Mouse (Mus musculus) hindbrain, embryonic 12.5 days (tissue): Measurements from ENCODE around the gene Gm49380. TPM values are rescaled to one million over a fixed set of nuclear protein-coding genes. Genes with fewer than 3 reads are reported as not detected.

Source experiments
- ATAC-seq: fragments of 200-750 bp; cut with Nextera tagmentation; 2 replicates; pipeline ENCODE4 v1.8.0; 2017; ENCODE audit warnings: moderate TSS enrichment; ENCODE audit not compliant: low FRiP score
- H3K27ac ChIP-seq: fragments of 300-500 bp; sonication (generic); 2 replicates; pipeline ENCODE4 v1.5.1; 2016; ENCODE audit warnings: mild to moderate bottlenecking
- H3K27me3 ChIP-seq: fragments of 300-500 bp; sonication (generic); 2 replicates; pipeline ENCODE4 v1.6.1; 2016; ENCODE audit warnings: mild to moderate bottlenecking
- H3K36me3 ChIP-seq: fragments of 300-500 bp; sonication (generic); 2 replicates; pipeline ENCODE4 v1.6.1; 2016; ENCODE audit warnings: mild to moderate bottlenecking
- H3K4me1 ChIP-seq: fragments of 300-500 bp; sonication (generic); 2 replicates; pipeline ENCODE4 v1.6.1; 2016
- H3K4me2 ChIP-seq: fragments of 300-500 bp; sonication (generic); replicated peaks from 2 replicates; pipeline ENCODE4 v1.6.1; 2016; ENCODE audit warnings: mild to moderate bottlenecking
- H3K4me3 ChIP-seq: fragments of 300-500 bp; sonication (generic); 2 replicates; pipeline ENCODE4 v1.5.1; 2016; ENCODE audit warnings: mild to moderate bottlenecking
- H3K9ac ChIP-seq: fragments of 300-500 bp; sonication (generic); 2 replicates; pipeline ENCODE4 v1.6.1; 2016; ENCODE audit warnings: mild to moderate bottlenecking, moderate library complexity
- H3K9me3 ChIP-seq: fragments of 300-500 bp; sonication (generic); replicated peaks from 2 replicates; pipeline ENCODE4 v1.6.1; 2016; ENCODE audit warnings: mild to moderate bottlenecking
- WGBS: fragments of 180-500 bp; shearing (Covaris S2); methylation state at CpG from one replicate; pipeline ENCODE4 v1.1.7; 2016; 5-methylcytosine and 5-hydroxymethylcytosine counted together
- polyA plus RNA-seq: library from polyadenylated mRNA; unstranded; fragments of >200 nt; fragmentation: Nextera tagmentation; extraction: Ambion mirVana; gene quantifications from 2 replicates; pipeline ENCODE4 v1.2.1, GENCODE M21; 2016

The Gm49380 gene
- polyA plus RNA-seq, 1 experiment from 2014 or later = 0.26 TPM

- no peak for ATAC-seq
- 63% methylated on average over 16 of the region's 16 CpGs for WGBS
- Histone ChIP-seq H3K4me2 (no peak overlapping the region), H3K27me3 (peaks cover 9% of the 10 kb centered on the region; the same call in 1 of the 2 replicates), H3K27ac (no peak overlapping the region), H3K36me3 (no peaks in the 10 kb centered on the region), H3K4me1 (peaks cover 34% of the 10 kb centered on the region), H3K4me3 (no peak overlapping the region), H3K9ac (no peak overlapping the region), H3K9me3 (no peaks in the 10 kb centered on the region)
These were observed 37.1 kb downstream of the Gm49380 start for GRCm38 (mm10) chr9:44075996-44076763.

- Histone ChIP-seq H3K27ac (no peak overlapping the region), H3K27me3 (peaks cover 6% of the 10 kb centered on the region; the same call in 1 of the 2 replicates), H3K36me3 (no peaks in the 10 kb centered on the region), H3K4me2 (no peak overlapping the region), H3K4me1 (peaks cover 41% of the 10 kb centered on the region), H3K9ac (no peak overlapping the region), H3K9me3 (no peaks in the 10 kb centered on the region), H3K4me3 (no peak overlapping the region)
- ATAC-seq = no peak
- WGBS = 67% methylated on average over 24 of the region's 24 CpGs
These were observed 37.9 kb downstream of the Gm49380 start for GRCm38 (mm10) chr9:44075276-44075995.

GRCm38 (mm10) chr9:44074395-44075275, 38.7 kb downstream of the Gm49380 start:
- H3K9me3 ChIP-seq = no peaks in the 10 kb centered on the region
- no peak overlapping the region for H3K4me3 ChIP-seq
- peaks cover 44% of the 10 kb centered on the region for H3K4me1 ChIP-seq
- no peak overlapping the region for H3K9ac ChIP-seq
- peaks cover 6% of the 10 kb centered on the region; the same call in 1 of the 2 replicates for H3K27me3 ChIP-seq
- WGBS = 57% methylated on average over 9 of the region's 9 CpGs
- no peak for ATAC-seq
- H3K4me2 ChIP-seq = no peak overlapping the region
- no peak overlapping the region for H3K27ac ChIP-seq
- no peaks in the 10 kb centered on the region for H3K36me3 ChIP-seq

- no peak overlapping the region for H3K4me3 ChIP-seq
- no peaks in the 10 kb centered on the region for H3K9me3 ChIP-seq
- no peaks in the 10 kb centered on the region for H3K36me3 ChIP-seq
- WGBS = 34% methylated on average over 5 of the region's 5 CpGs
- peaks cover 42% of the 10 kb centered on the region for H3K4me1 ChIP-seq
- H3K9ac ChIP-seq = no peak overlapping the region
- ATAC-seq = no peak
- peak overlapping the region; percentile 74 for H3K27ac ChIP-seq
- H3K4me2 ChIP-seq = peak overlapping the region; percentile 21
- peaks cover 6% of the 10 kb centered on the region; the same call in 1 of the 2 replicates for H3K27me3 ChIP-seq
These were observed 40.2 kb downstream of the Gm49380 start for GRCm38 (mm10) chr9:44073115-44073514.

- ATAC-seq = peak; percentile 51
- Histone ChIP-seq H3K4me1 (peaks cover 42% of the 10 kb centered on the region), H3K9me3 (no peaks in the 10 kb centered on the region), H3K4me2 (peak overlapping the region; percentile 35), H3K36me3 (no peaks in the 10 kb centered on the region), H3K27ac (peak overlapping the region; percentile 74), H3K4me3 (no peak overlapping the region), H3K27me3 (peaks cover 2% of the 10 kb centered on the region; the same call in 1 of the 2 replicates), H3K9ac (no peak overlapping the region)
- WGBS = 15% methylated on average over 4 of the region's 4 CpGs
These were observed 40.7 kb downstream of the Gm49380 start for GRCm38 (mm10) chr9:44072599-44072915.

- Histone ChIP-seq H3K27ac (peak overlapping the region; percentile 74), H3K36me3 (no peaks in the 10 kb centered on the region), H3K27me3 (no peaks in the 10 kb centered on the region; the same call in 1 of the 2 replicates), H3K9ac (peak overlapping the region; percentile 32), H3K4me3 (no peak overlapping the region), H3K9me3 (no peaks in the 10 kb centered on the region), H3K4me1 (peaks cover 44% of the 10 kb centered on the region), H3K4me2 (peak overlapping the region; percentile 35)
- 19% methylated on average over 11 of the region's 11 CpGs for WGBS
- peak; percentile 66 for ATAC-seq
These were observed 41.2 kb downstream of the Gm49380 start for GRCm38 (mm10) chr9:44071914-44072598.

GRCm38 (mm10) chr9:44070844-44071231, 42.5 kb downstream of the Gm49380 start:
- 33% methylated on average over 8 of the region's 8 CpGs for WGBS
- H3K4me1 ChIP-seq = peaks cover 42% of the 10 kb centered on the region
- H3K9me3 ChIP-seq = no peaks in the 10 kb centered on the region
- no peaks in the 10 kb centered on the region for H3K36me3 ChIP-seq
- H3K4me3 ChIP-seq = no peak overlapping the region
- H3K4me2 ChIP-seq = no peak overlapping the region
- no peak for ATAC-seq
- peak overlapping the region; percentile 30; the same call in 1 of the 2 replicates for H3K27ac ChIP-seq
- H3K27me3 ChIP-seq = no peaks in the 10 kb centered on the region; the same call in 1 of the 2 replicates
- H3K9ac ChIP-seq = no peak overlapping the region

- Histone ChIP-seq H3K27ac (no peak overlapping the region), H3K4me2 (no peak overlapping the region), H3K9ac (no peak overlapping the region), H3K4me1 (peaks cover 42% of the 10 kb centered on the region), H3K9me3 (no peaks in the 10 kb centered on the region), H3K36me3 (no peaks in the 10 kb centered on the region), H3K27me3 (no peaks in the 10 kb centered on the region; the same call in 1 of the 2 replicates), H3K4me3 (no peak overlapping the region)
- no peak for ATAC-seq
- 72% methylated on average over 14 of the region's 14 CpGs for WGBS
These were observed 43.0 kb downstream of the Gm49380 start for GRCm38 (mm10) chr9:44070113-44070843.

GRCm38 (mm10) chr9:44069252-44069651, 44.0 kb downstream of the Gm49380 start:
- Histone ChIP-seq H3K9me3 (no peaks in the 10 kb centered on the region), H3K36me3 (no peaks in the 10 kb centered on the region), H3K4me2 (no peak overlapping the region), H3K4me3 (no peak overlapping the region), H3K27ac (no peak overlapping the region), H3K27me3 (no peaks in the 10 kb centered on the region; the same call in 1 of the 2 replicates), H3K9ac (no peak overlapping the region), H3K4me1 (peaks cover 42% of the 10 kb centered on the region)
- no peak for ATAC-seq
- 33% methylated on average over 7 of the region's 7 CpGs for WGBS

- Histone ChIP-seq H3K27ac (no peak overlapping the region), H3K9ac (no peak overlapping the region), H3K9me3 (no peaks in the 10 kb centered on the region), H3K4me2 (no peak overlapping the region), H3K36me3 (no peaks in the 10 kb centered on the region), H3K27me3 (no peaks in the 10 kb centered on the region; the same call in 1 of the 2 replicates), H3K4me1 (peaks cover 37% of the 10 kb centered on the region), H3K4me3 (no peak overlapping the region)
- 88% methylated on average over 6 of the region's 6 CpGs for WGBS
- ATAC-seq = no peak
These were observed 45.4 kb downstream of the Gm49380 start for GRCm38 (mm10) chr9:44067960-44068330.
